In the genomic region with DNA sequence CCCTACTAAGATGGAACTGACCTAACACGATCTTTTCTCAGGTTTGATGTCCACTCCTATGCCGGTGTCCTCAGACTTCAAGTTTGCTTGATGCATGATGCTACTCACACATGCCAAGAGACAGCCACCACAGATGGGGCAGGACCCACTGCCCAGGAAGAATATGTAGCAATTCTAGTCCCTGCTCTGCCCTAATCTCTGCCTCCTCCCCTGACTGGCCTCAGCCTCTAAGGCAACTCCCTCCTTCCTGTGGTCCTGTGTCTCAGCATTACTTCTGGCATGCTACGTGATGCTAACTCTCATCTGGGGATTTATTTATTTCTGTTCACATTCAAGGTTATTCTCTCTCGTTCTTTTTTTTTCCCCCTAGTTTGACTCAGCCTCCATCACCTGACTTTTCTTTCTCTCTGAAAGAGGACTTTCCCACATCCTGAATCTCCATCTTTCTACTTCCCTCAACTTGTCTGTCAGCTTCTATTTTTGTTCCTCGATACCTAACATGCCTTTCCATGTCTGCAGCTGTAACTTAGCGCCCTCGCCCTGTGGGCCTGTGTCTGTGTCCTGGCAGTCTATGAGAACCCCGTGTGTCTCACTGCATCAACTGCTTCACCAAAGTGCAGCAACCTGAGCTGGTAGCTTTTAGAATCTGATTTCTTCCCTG, we compare ENCODE assay signal across 9 mouse cellular contexts.
DNase-seq lines count a peak whose midpoint lies in the region; ATAC-seq and TF ChIP-seq lines count a peak whose summit lies in the region.
"Had no signal": no experiment of that assay in that cellular context is flagged by ENCODE, and none has a peak within 500 bp of the region (broad histone marks: within the 10 kb centered on the region; RNA-seq: fewer than 3 reads in every experiment).

No protein-coding gene starts in this region.

- intact Hi-C loops in left cerebral cortex, adult 2 months (cut with DNase I): no loop called here

- DNase-seq in left cerebral cortex, adult 2 months (ENCODE audit: extremely low spot score in 1 of 2, low spot score in 2 of 2): no peak
- no peak for DNase-seq in left cerebral cortex, adult 8-10 months (ENCODE audit: low spot score in 2 of 2)
- no peak for DNase-seq in spleen, adult 18-20 months
- no peak for DNase-seq in cerebellum, postnatal 10 days
- DNase-seq: right cerebral cortex, postnatal 25 days had no signal

- H3K4me3 ChIP-seq in left cerebral cortex, adult 2 months: no peak overlapping the region
- no peak overlapping the region for H3K4me3 ChIP-seq in bone marrow macrophage, adult 2 months (ENCODE audit: insufficient read depth, low read length)
- no peak overlapping the region for H3K4me3 ChIP-seq in heart, embryonic 13.5 days
- no peak overlapping the region for H3K4me3 ChIP-seq in macrophage (ENCODE audit: inconsistent target)
- H3K4me3 ChIP-seq: myocyte had no signal

- H3K4me1 ChIP-seq in bone marrow macrophage, adult 2 months (ENCODE audit: control insufficient read depth, insufficient read depth, low read length): peaks cover 26% of the 10 kb centered on the region
- H3K4me1 ChIP-seq in heart, embryonic 13.5 days: peaks cover 23% of the 10 kb centered on the region

- ATAC-seq in heart, embryonic 13.5 days (ENCODE audit: extremely low read depth, insufficient number of reproducible peaks, low FRiP score, low TSS enrichment): no peak

- H3K27ac ChIP-seq in left cerebral cortex, adult 2 months: peak overlapping the region; percentile 36; the same call in 1 of the 2 replicates
- H3K27ac ChIP-seq in bone marrow macrophage, adult 2 months (ENCODE audit: insufficient read depth, low read depth, low read length): peak overlapping the region; percentile 96
- peak overlapping the region; percentile 70 for H3K27ac ChIP-seq in heart, embryonic 13.5 days (replicated peaks)
- H3K27ac ChIP-seq in macrophage: peak overlapping the region; percentile 99

- H3K4me2 ChIP-seq in heart, embryonic 13.5 days: 0 out of 2 replicates have a peak overlapping the region, but pooled peaks have one; percentile 46

- no peaks in the 10 kb centered on the region for H3K27me3 ChIP-seq in heart, embryonic 13.5 days (replicated peaks)

- TF ChIP-seq POLR2A in bone marrow macrophage, adult 2 months (IDR thresholded peaks at IDR 0.05; ENCODE audit: borderline replicate concordance, low read depth, low read length): no peak

- WGBS in heart, embryonic 13.5 days: 42% methylated on average over 8 of the region's 8 CpGs
- 8% methylated on average over 8 of the region's 8 CpGs for WGBS in macrophage (ENCODE audit: missing documents)

- no peak; the same call in 1 of the 2 replicates for TF ChIP-seq CTCF in left cerebral cortex, adult 2 months (IDR thresholded peaks at IDR 0.05)
- TF ChIP-seq CTCF in bone marrow macrophage, adult 2 months (IDR thresholded peaks at IDR 0.05; ENCODE audit: low read depth, low read length): no peak

- no peak overlapping the region for H3K9ac ChIP-seq in heart, embryonic 13.5 days

- no peaks in the 10 kb centered on the region for H3K79me2 ChIP-seq in macrophage (ENCODE audit: inconsistent target)

- no peaks in the 10 kb centered on the region for H3K9me3 ChIP-seq in heart, embryonic 13.5 days

- H3K36me3 ChIP-seq in heart, embryonic 13.5 days: peaks cover 36% of the 10 kb centered on the region
- no peaks in the 10 kb centered on the region for H3K36me3 ChIP-seq in macrophage (ENCODE audit: inconsistent target)

Comparison
In these comparisons a context has a peak if more than half of its experiments do, and no peak if none do; other contexts are left out.
1. H3K27ac ChIP-seq: peak in every context shown above with its lines; median percentile 99 in macrophage; 96 in bone marrow macrophage, adult 2 months; 70 in heart, embryonic 13.5 days; 36 in left cerebral cortex, adult 2 months.